Mouse (Mus musculus) liver, postnatal 0 days (tissue): ENCODE measurements at regions not wholly inside any gene's neighbourhood (a gene's known extent, or its start where the extent isn't known, plus 50 kb on each side); places are given as distances from the start of the nearest gene placed in this dataset.

ENCODE experiments used
- ATAC-seq: fragments of 200-750 bp; cut with Nextera tagmentation; 2 replicates; pipeline ENCODE4 v1.8.0; 2017; ENCODE audit warnings: mild to moderate bottlenecking, moderate library complexity
- DNase-seq: peaks from one replicate; pipeline ENCODE4 v3.0.0-alpha.2; 2016
- H3K27ac ChIP-seq: fragments of 300-500 bp; sonication (generic); 2 replicates; pipeline ENCODE4 v1.5.1; 2014; ENCODE audit warnings: antibody characterized with exemption, moderate library complexity, mild to moderate bottlenecking, low read depth
- H3K27me3 ChIP-seq: fragments of 300-500 bp; sonication (generic); 2 replicates; pipeline ENCODE4 v1.6.1; 2014; ENCODE audit warnings: low read length, control low read depth, mixed read lengths; ENCODE audit not compliant: insufficient read depth
- H3K36me3 ChIP-seq: fragments of 300-500 bp; sonication (generic); replicated peaks from 2 replicates; pipeline ENCODE4 v1.6.1; 2014; ENCODE audit warnings: mild to moderate bottlenecking, control low read depth, low read length, moderate library complexity, mixed read lengths; ENCODE audit not compliant: insufficient read depth
- H3K4me1 ChIP-seq: fragments of 300-500 bp; sonication (generic); 2 replicates; pipeline ENCODE4 v1.6.1; 2014; ENCODE audit warnings: antibody characterized with exemption, mild to moderate bottlenecking, control low read depth; ENCODE audit not compliant: insufficient read depth
- H3K4me2 ChIP-seq: fragments of 300-500 bp; sonication (generic); 2 replicates; pipeline ENCODE4 v1.6.1; 2014; ENCODE audit warnings: low read depth, mild to moderate bottlenecking, low read length, moderate library complexity, mixed read lengths
- H3K4me3 ChIP-seq: fragments of 300-500 bp; sonication (generic); 2 replicates; pipeline ENCODE4 v1.5.1; 2014; ENCODE audit warnings: low read depth, low read length
- H3K9ac ChIP-seq: fragments of 300-500 bp; sonication (generic); replicated peaks from 2 replicates; pipeline ENCODE4 v1.6.1; 2014; ENCODE audit warnings: mild to moderate bottlenecking, moderate library complexity
- H3K9me3 ChIP-seq: fragments of 300-500 bp; sonication (generic); 2 replicates; pipeline ENCODE4 v1.6.1; 2016; ENCODE audit warnings: mild to moderate bottlenecking, control low read depth, low read length, mixed read lengths
- CTCF ChIP-seq: sonication (generic); IDR thresholded peaks from 2 replicates; pipeline ENCODE4 v1.5.1; 2016; ENCODE audit warnings: antibody characterized with exemption, low read depth
- EP300 ChIP-seq: IDR thresholded peaks from 2 replicates; pipeline ENCODE4 v1.6.1; 2016; ENCODE audit warnings: antibody characterized with exemption, low read depth, mild to moderate bottlenecking
- WGBS: fragments of 180-500 bp; shearing (Covaris S2); extraction: QIAGEN DNeasy Blood & Tissue Kit; methylation state at CpG from one replicate; pipeline ENCODE4 v1.1.7; 2014; ENCODE audit not compliant: insufficient replicate concordance; 5-methylcytosine and 5-hydroxymethylcytosine counted together

GRCm38 (mm10) chr4:34148956-34149739, 99.2 kb upstream of the Spaca1 start:
- TF ChIP-seq EP300 = no peak
- TF ChIP-seq CTCF = no peak
- H3K9me3 ChIP-seq = no peaks in the 10 kb centered on the region
- DNase-seq (no peak), ATAC-seq (no peak)
- H3K4me2 ChIP-seq = no peak overlapping the region
- no peaks in the 10 kb centered on the region for H3K36me3 ChIP-seq
- H3K27me3 ChIP-seq = no peaks in the 10 kb centered on the region
- no peak overlapping the region for H3K9ac ChIP-seq
- WGBS = 62% methylated on average over 5 of the region's 5 CpGs
- H3K4me3 ChIP-seq = no peak overlapping the region
- no peaks in the 10 kb centered on the region for H3K4me1 ChIP-seq
- H3K27ac ChIP-seq = no peak overlapping the region

- 69% methylated on average over 10 of the region's 10 CpGs for WGBS
- Histone ChIP-seq H3K27ac (no peak overlapping the region), H3K9ac (no peak overlapping the region), H3K27me3 (no peaks in the 10 kb centered on the region), H3K36me3 (no peaks in the 10 kb centered on the region), H3K9me3 (no peaks in the 10 kb centered on the region), H3K4me2 (no peak overlapping the region), H3K4me1 (no peaks in the 10 kb centered on the region), H3K4me3 (no peak overlapping the region)
- DNase-seq (no peak), ATAC-seq (no peak)
- no peak for TF ChIP-seq CTCF
- no peak for TF ChIP-seq EP300
These were observed 101.8 kb upstream of the Spaca1 start for GRCm38 (mm10) chr4:34151605-34152347.

- H3K4me2 ChIP-seq = no peak overlapping the region
These were observed 105.5 kb upstream of the Spaca1 start for GRCm38 (mm10) chr4:34155501-34155900.

GRCm38 (mm10) chr4:34157818-34158511, 108.0 kb upstream of the Spaca1 start:
- no peak overlapping the region for H3K27ac ChIP-seq
- no peak overlapping the region for H3K9ac ChIP-seq
- DNase-seq (no peak), ATAC-seq (no peak)
- no peaks in the 10 kb centered on the region for H3K4me1 ChIP-seq
- no peak overlapping the region for H3K4me3 ChIP-seq
- H3K36me3 ChIP-seq = no peaks in the 10 kb centered on the region
- TF ChIP-seq EP300 (no peak), CTCF (no peak)
- no peaks in the 10 kb centered on the region for H3K27me3 ChIP-seq
- no peaks in the 10 kb centered on the region for H3K9me3 ChIP-seq
- 75% methylated on average over 6 of the region's 6 CpGs for WGBS
- H3K4me2 ChIP-seq = no peak overlapping the region

More at GRCm38 (mm10) chr4:34155501-34155900, 105.5 kb upstream of the Spaca1 start:
- Histone ChIP-seq H3K9ac (no peak overlapping the region), H3K4me3 (no peak overlapping the region), H3K9me3 (no peaks in the 10 kb centered on the region), H3K27ac (no peak overlapping the region), H3K4me1 (no peaks in the 10 kb centered on the region), H3K27me3 (no peaks in the 10 kb centered on the region), H3K36me3 (no peaks in the 10 kb centered on the region)
- DNase-seq (no peak), ATAC-seq (no peak)
- TF ChIP-seq CTCF = no peak
- TF ChIP-seq EP300 = no peak
- 77% methylated on average over 6 of the region's 6 CpGs for WGBS

- Histone ChIP-seq H3K9me3 (no peaks in the 10 kb centered on the region), H3K27ac (no peak overlapping the region), H3K4me3 (no peak overlapping the region), H3K27me3 (no peaks in the 10 kb centered on the region), H3K36me3 (no peaks in the 10 kb centered on the region), H3K4me2 (no peak overlapping the region), H3K4me1 (no peaks in the 10 kb centered on the region), H3K9ac (no peak overlapping the region)
- DNase-seq (no peak), ATAC-seq (no peak)
- WGBS = 76% methylated on average over 4 of the region's 4 CpGs
- TF ChIP-seq CTCF = no peak
- TF ChIP-seq EP300 = no peak
These were observed 121.4 kb upstream of the Spaca1 start for GRCm38 (mm10) chr4:34171265-34171862.

- no peak for DNase-seq
- no peaks in the 10 kb centered on the region for H3K27me3 ChIP-seq
- ATAC-seq = no peak
- no peak overlapping the region for H3K27ac ChIP-seq
- H3K9ac ChIP-seq = no peak overlapping the region
- H3K4me2 ChIP-seq = no peak overlapping the region
- no peaks in the 10 kb centered on the region for H3K4me1 ChIP-seq
- WGBS = 62% methylated on average over 3 of the region's 3 CpGs
- no peak for TF ChIP-seq EP300
- no peak for TF ChIP-seq CTCF
- no peak overlapping the region for H3K4me3 ChIP-seq
- H3K36me3 ChIP-seq = no peaks in the 10 kb centered on the region
- no peaks in the 10 kb centered on the region for H3K9me3 ChIP-seq
These were observed 122.0 kb upstream of the Spaca1 start for GRCm38 (mm10) chr4:34172000-34172399.
